Mouse (Mus musculus) ES-Bruce4 (cell line): ENCODE data around the gene Lrmda. TPM values are rescaled to one million over a fixed set of nuclear protein-coding genes. Genes with fewer than 3 reads are reported as not detected.

ENCODE experiments used
- H3K27ac ChIP-seq: 2 replicates; pipeline ENCODE4 v1.5.1; 2012; ENCODE audit warnings: low read length, inconsistent platforms; ENCODE audit not compliant: insufficient read depth
- H3K27me3 ChIP-seq: 2 replicates; pipeline ENCODE4 v1.6.1; 2012; ENCODE audit warnings: mild to moderate bottlenecking, low read length, inconsistent platforms; ENCODE audit not compliant: control insufficient read depth, poor library complexity, insufficient read depth, severe bottlenecking
- H3K36me3 ChIP-seq: 2 replicates; pipeline ENCODE4 v1.6.1; 2012; ENCODE audit warnings: inconsistent platforms, mild to moderate bottlenecking, low read length, moderate library complexity; ENCODE audit not compliant: control insufficient read depth, poor library complexity, insufficient read depth, severe bottlenecking
- H3K4me1 ChIP-seq: one replicate; pipeline ENCODE4 v1.8.1; 2011; ENCODE audit warnings: low read length; ENCODE audit not compliant: control insufficient read depth, insufficient read depth
- H3K4me3 ChIP-seq: 2 replicates; pipeline ENCODE4 v1.5.1; 2011; ENCODE audit warnings: low read depth, mild to moderate bottlenecking, low read length
- H3K9ac ChIP-seq: 2 replicates; pipeline ENCODE4 v1.6.1; 2012; ENCODE audit warnings: low read depth, mild to moderate bottlenecking, inconsistent platforms; ENCODE audit not compliant: poor library complexity, severe bottlenecking
- H3K9me3 ChIP-seq: replicated peaks from 2 replicates; pipeline ENCODE4 v1.6.1; 2012; ENCODE audit warnings: mild to moderate bottlenecking, low read length, inconsistent platforms; ENCODE audit not compliant: control insufficient read depth, poor library complexity, insufficient read depth, severe bottlenecking
- CTCF ChIP-seq: IDR thresholded peaks from one replicate; pipeline ENCODE4 v1.8.1; 2011; ENCODE audit warnings: low read depth, low read length
- EP300 ChIP-seq: IDR thresholded peaks from 2 replicates; pipeline ENCODE4 v1.6.1; 2011; ENCODE audit warnings: low read depth, low read length; ENCODE audit not compliant: insufficient read depth
- POLR2A ChIP-seq: IDR thresholded peaks from one replicate; pipeline ENCODE4 v1.8.1; 2011; ENCODE audit warnings: low read length; ENCODE audit not compliant: insufficient read depth
- polyA plus RNA-seq: library from polyadenylated mRNA; stranded (reverse); fragments of >200 nt; gene quantifications from 2 replicates; pipeline ENCODE4 v1.2.4, GENCODE M21; 2011; ENCODE audit warnings: low read depth; ENCODE audit not compliant: missing spikeins, insufficient read depth, insufficient read length

Lrmda gene
- polyA plus RNA-seq, 1 experiment: not detected

GRCm38 (mm10) chr14:21983950-21984730 is 35.4 kb upstream of the Lrmda start:
- H3K9ac ChIP-seq: no peak overlapping the region
- H3K4me3 ChIP-seq: no peak overlapping the region
- no peak overlapping the region for H3K27ac ChIP-seq
- H3K9me3 ChIP-seq: no peaks in the 10 kb centered on the region
- no peak for TF ChIP-seq CTCF
- no peak for TF ChIP-seq EP300
- TF ChIP-seq POLR2A: no peak
- H3K36me3 ChIP-seq: no peaks in the 10 kb centered on the region
- H3K4me1 ChIP-seq: no peaks in the 10 kb centered on the region
- H3K27me3 ChIP-seq: peaks cover 52% of the 10 kb centered on the region

- H3K4me1 ChIP-seq: no peaks in the 10 kb centered on the region
Measured at GRCm38 (mm10) chr14:21984757-21985425, 34.6 kb upstream of the Lrmda start.

GRCm38 (mm10) chr14:21985426-21985931 is 34.0 kb upstream of the Lrmda start:
- TF ChIP-seq CTCF (no peak), POLR2A (no peak), EP300 (no peak)
- Histone ChIP-seq H3K36me3 (no peaks in the 10 kb centered on the region), H3K27me3 (peaks cover 60% of the 10 kb centered on the region), H3K4me1 (no peaks in the 10 kb centered on the region), H3K4me3 (peak overlapping the region; percentile 13), H3K9ac (no peak overlapping the region), H3K9me3 (no peaks in the 10 kb centered on the region), H3K27ac (no peak overlapping the region)

More at GRCm38 (mm10) chr14:21984757-21985425, 34.6 kb upstream of the Lrmda start:
- no peak for TF ChIP-seq EP300
- TF ChIP-seq POLR2A: no peak
- TF ChIP-seq CTCF: no peak
- H3K36me3 ChIP-seq: no peaks in the 10 kb centered on the region
- H3K27ac ChIP-seq: no peak overlapping the region
- peaks cover 57% of the 10 kb centered on the region for H3K27me3 ChIP-seq
- H3K9ac ChIP-seq: no peak overlapping the region
- no peaks in the 10 kb centered on the region for H3K9me3 ChIP-seq
- H3K4me3 ChIP-seq: peak overlapping the region; percentile 13

DNA sequence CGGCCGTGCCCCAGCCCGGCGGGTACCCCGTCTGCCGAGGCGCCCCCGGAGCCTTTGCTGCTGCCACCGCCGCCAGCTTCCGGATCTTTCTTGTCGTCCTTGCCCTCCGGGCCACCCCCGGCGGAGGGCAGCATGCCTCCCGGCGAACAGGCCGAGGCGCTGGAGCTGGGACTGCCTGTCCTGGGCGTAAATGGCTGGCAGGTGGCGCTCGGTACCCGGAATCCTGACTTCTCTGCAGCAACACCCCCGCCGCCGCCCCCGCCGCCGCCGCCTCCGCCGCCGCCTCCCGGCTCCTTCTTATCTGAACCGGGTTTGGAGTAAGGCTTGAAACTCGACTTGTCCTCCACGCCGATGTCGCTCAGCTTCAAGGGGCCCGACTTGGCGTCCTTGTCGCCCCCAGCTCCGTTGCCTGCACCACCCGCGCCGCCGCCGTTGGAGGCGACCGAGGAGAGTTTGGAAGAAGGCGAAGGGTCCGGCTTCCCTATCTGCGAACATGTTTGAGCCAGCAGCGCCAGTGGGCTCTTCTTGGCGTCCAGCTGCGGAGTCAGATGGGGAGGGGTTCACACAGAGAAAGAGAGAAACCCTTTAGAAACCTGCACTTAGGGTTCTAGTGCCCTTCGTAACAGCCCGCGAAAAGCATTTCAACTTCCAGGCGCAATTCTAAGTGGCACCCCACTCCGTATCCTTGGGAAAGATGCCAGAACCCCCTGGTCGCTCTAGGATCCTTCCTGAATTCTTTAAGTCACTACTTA is 33.4 kb upstream of the Lrmda start:
- no peaks in the 10 kb centered on the region for H3K36me3 ChIP-seq
- H3K9ac ChIP-seq: 0 out of 2 replicates have a peak overlapping the region, but pooled peaks have one; percentile 30
- H3K4me1 ChIP-seq: no peaks in the 10 kb centered on the region
- no peak for TF ChIP-seq POLR2A
- TF ChIP-seq CTCF: peak; percentile 41
- no peak overlapping the region for H3K27ac ChIP-seq
- H3K27me3 ChIP-seq: peaks cover 64% of the 10 kb centered on the region
- peak overlapping the region; percentile 19 for H3K4me3 ChIP-seq
- H3K9me3 ChIP-seq: no peaks in the 10 kb centered on the region

- Histone ChIP-seq H3K9me3 (no peaks in the 10 kb centered on the region), H3K27ac (no peak overlapping the region), H3K27me3 (peaks cover 66% of the 10 kb centered on the region), H3K9ac (peak overlapping the region; percentile 62), H3K4me3 (peak overlapping the region; percentile 79), H3K4me1 (no peaks in the 10 kb centered on the region), H3K36me3 (no peaks in the 10 kb centered on the region)
- TF ChIP-seq POLR2A (no peak), CTCF (no peak), EP300 (no peak)
Measured at GRCm38 (mm10) chr14:21986733-21987659, 32.5 kb upstream of the Lrmda start.
